Mouse (Mus musculus): ENCODE data around the gene Sspn. TPM values are rescaled to one million over a fixed set of nuclear protein-coding genes. Genes with fewer than 3 reads are reported as not detected.

Gene Sspn
- polyA plus RNA-seq, 1 experiment from 2014 or later = 2.8 TPM

DNA sequence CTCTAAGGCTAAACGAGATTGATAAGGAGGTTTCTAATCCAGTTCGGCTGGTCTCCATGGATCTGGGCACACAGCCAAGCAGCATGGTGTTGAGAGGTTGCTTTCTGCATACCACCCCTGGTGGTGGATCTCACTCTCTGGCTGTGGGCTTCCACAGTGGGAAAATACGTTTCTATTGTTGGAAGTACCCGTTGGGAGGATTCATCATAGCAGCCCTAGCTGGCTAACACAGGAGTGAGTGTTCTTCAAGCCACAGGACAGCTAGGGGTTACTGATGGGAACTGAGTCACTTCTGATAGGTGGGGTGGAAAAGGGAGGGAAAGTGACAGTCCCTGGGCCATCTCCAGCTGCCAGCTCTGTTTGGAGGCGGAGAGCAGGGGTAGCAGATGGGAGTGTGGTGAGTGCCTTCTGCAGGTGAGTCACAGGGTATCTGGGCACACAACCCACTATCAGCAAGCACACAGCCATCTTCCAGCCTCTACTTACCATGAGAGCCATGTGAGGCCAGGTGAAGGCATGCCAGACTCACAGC, 77.1 kb downstream of the Sspn start:
- 0 out of 2 replicates have a peak, but pooled peaks have one; percentile 20 for ATAC-seq
- no peaks in the 10 kb centered on the region; the same call in 1 of the 2 replicates for H3K27me3 ChIP-seq

GRCm38 (mm10) chr6:146009163-146009915, 77.9 kb downstream of the Sspn start:
- 39% methylated on average over 10 of the region's 10 CpGs for WGBS
- Histone ChIP-seq H3K27me3 (no peaks in the 10 kb centered on the region; the same call in 1 of the 2 replicates), H3K4me2 (replicated peaks) (no peak overlapping the region), H3K4me1 (replicated peaks) (peaks cover 22% of the 10 kb centered on the region), H3K4me3 (replicated peaks) (no peak overlapping the region), H3K9ac (replicated peaks) (no peak overlapping the region), H3K36me3 (no peaks in the 10 kb centered on the region), H3K9me3 (no peaks in the 10 kb centered on the region), H3K27ac (no peak overlapping the region)
- no peak for ATAC-seq

More for the DNA sequence above, 77.1 kb downstream of the Sspn start:
- no peaks in the 10 kb centered on the region for H3K36me3 ChIP-seq
- H3K4me1 ChIP-seq (replicated peaks) = peaks cover 22% of the 10 kb centered on the region
- H3K9me3 ChIP-seq = no peaks in the 10 kb centered on the region
- no peak overlapping the region for H3K4me2 ChIP-seq (replicated peaks)
- no peak overlapping the region for H3K4me3 ChIP-seq (replicated peaks)
- no peak overlapping the region for H3K27ac ChIP-seq
- WGBS = 49% methylated on average over 5 of the region's 5 CpGs
- H3K9ac ChIP-seq (replicated peaks) = no peak overlapping the region

GRCm38 (mm10) chr6:146010093-146010764, 78.8 kb downstream of the Sspn start:
- 0 out of 2 replicates have a peak overlapping the region, but pooled peaks have one; percentile 37 for H3K27ac ChIP-seq
- 55% methylated on average over 12 of the region's 12 CpGs for WGBS
- no peak overlapping the region for H3K4me3 ChIP-seq (replicated peaks)
- H3K4me2 ChIP-seq (replicated peaks) = no peak overlapping the region
- peak; percentile 41; the same call in 1 of the 2 replicates for ATAC-seq
- peaks cover 22% of the 10 kb centered on the region for H3K4me1 ChIP-seq (replicated peaks)
- no peaks in the 10 kb centered on the region; the same call in 1 of the 2 replicates for H3K27me3 ChIP-seq
- H3K9me3 ChIP-seq = no peaks in the 10 kb centered on the region
- no peak overlapping the region for H3K9ac ChIP-seq (replicated peaks)
- no peaks in the 10 kb centered on the region for H3K36me3 ChIP-seq

GRCm38 (mm10) chr6:146014312-146014711, 82.9 kb downstream of the Sspn start:
- no peak overlapping the region for H3K4me2 ChIP-seq (replicated peaks)
- no peak overlapping the region for H3K9ac ChIP-seq (replicated peaks)
- no peak overlapping the region for H3K27ac ChIP-seq
- WGBS = 96% methylated on average over 3 of the region's 3 CpGs
- no peaks in the 10 kb centered on the region; the same call in 1 of the 2 replicates for H3K27me3 ChIP-seq
- H3K4me3 ChIP-seq (replicated peaks) = no peak overlapping the region
- H3K36me3 ChIP-seq = no peaks in the 10 kb centered on the region
- H3K4me1 ChIP-seq (replicated peaks) = peaks cover 9% of the 10 kb centered on the region
- no peak for ATAC-seq
- no peaks in the 10 kb centered on the region for H3K9me3 ChIP-seq

Other genes starting within 250 kb of the Sspn start
- gene Rassf8, start 184.9 kb upstream of the Sspn start, polyA plus RNA-seq (2015; fragmentation: Nextera tagmentation; extraction: Ambion mirVana) = 3.9 and 4.1 TPM in 2 replicates
- 3.9 TPM in 2 replicates for gene Bhlhe41, start 66.1 kb upstream of the Sspn start, polyA plus RNA-seq (2015; fragmentation: Nextera tagmentation; extraction: Ambion mirVana)

All from midbrain, embryonic 13.5 days (tissue).